Mouse (Mus musculus) layer of hippocampus, adult 18-20 months (tissue): ENCODE measurements at regions not wholly inside any gene's neighbourhood (a gene's known extent, or its start where the extent isn't known, plus 50 kb on each side); places are given as distances from the start of the nearest gene placed in this dataset.

ENCODE experiments used
- DNase-seq, 2 experiments: peaks; one replicate each; pipeline ENCODE4 v3.0.0; 2022; ENCODE audit warnings: low spot score in 2 of 2

DNA sequence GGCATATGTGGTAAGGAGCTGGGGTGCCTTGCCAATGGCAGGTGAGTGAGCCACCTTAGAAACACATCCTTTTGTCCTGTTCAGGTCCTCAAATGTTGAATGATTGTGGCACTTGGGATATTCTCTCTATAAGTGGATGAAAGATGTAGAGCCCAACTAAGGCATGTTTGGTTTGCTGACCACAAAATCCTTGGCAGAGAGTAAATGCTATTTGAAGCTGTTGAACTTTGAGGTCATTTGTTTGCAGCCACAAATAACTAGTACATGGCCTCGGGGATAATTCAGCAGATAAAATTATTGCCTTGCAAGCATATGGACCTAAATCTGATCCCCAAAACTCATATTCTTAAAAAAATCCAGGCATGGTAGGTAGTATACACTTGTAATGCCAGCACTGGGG, 281.2 kb downstream of the Cd47 start:
- no peak for DNase-seq

DNA sequence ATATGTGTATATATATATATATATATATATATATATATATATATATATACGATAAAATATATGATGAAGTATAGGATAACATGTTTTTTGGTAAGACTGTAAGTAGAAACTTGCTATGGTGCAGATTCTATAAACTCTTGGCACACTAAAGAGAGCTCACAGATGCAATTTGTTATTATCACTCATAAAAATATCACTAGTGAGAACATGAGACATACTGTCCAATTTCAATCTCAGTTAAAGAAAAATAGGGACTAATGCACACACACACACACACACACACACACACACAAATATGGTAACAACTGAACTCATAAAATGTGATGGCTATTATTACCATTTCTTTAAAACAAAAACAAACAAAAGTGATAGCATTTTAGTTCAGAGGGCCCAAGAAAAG, 292.0 kb downstream of the Cd47 start:
- no peak for DNase-seq

DNA sequence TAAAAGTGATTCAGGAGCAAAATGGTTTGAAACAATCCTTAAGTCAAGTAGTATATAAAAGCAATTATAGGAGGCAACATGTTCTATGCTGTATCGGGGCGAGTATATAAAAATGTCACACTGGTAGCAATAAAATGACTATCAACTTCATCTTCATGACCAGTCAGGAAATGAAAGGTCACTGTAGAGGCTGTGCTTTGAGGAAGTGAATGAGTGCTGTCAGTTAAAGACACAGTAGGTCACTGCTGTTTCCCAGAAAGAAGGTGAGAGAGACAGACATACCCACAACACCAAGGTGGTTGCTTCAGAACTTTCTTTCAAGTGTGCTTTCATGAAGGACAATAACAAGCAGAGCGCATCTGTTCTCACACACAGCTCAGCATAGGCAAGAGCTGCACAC, 292.4 kb downstream of the Cd47 start:
- no peak for DNase-seq

DNA sequence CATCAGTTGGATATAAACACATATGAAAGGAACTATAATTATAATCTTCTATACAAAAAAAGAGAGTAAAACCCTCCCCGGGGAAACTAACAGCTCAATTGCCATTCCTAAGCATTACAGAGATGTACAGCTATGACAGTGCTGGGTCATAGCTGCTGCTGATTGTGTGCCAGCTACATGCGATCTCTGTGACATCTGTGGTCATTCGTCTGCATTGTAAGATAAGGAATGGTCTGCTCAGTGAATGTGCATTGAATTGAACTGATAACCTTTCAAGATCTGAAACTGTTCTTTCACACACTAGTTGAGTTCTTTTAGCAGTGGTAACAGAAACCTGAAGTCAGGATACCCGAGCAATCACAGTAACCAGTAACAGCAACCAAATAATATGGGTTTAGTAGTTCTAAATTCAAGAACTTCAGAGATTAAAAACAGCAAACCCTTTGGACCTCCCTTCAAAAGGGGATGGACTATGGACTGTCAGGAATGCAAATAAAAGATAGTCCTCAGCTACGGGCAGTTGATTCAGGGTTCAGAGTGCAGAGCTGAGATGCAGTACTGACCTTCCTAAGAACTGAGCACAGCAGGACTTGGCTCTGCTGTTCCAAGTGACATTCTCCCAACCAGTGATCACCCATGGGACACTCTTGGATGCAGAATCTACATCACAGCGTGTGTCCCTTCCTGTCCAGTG, 295.7 kb downstream of the Cd47 start:
- no peak for DNase-seq

DNA sequence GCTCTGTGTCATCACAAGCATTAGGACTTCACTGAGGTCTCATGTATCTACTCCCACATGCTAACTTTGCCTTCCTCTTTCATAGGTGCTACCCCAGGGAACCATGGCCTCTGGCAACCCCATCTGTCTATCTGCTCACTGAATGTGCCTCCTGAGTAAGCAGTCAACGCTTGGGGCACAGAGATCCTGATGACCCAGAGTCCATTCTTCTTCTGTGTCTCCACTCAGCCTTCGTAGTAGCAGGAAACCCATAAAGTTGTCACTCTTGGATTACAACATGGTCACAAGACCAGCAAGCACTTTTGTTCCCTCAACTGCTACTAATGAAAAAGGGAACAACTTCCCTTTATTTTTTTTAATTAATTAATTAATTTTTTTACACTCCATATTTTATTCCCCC, 296.2 kb downstream of the Cd47 start:
- no peak for DNase-seq

DNA sequence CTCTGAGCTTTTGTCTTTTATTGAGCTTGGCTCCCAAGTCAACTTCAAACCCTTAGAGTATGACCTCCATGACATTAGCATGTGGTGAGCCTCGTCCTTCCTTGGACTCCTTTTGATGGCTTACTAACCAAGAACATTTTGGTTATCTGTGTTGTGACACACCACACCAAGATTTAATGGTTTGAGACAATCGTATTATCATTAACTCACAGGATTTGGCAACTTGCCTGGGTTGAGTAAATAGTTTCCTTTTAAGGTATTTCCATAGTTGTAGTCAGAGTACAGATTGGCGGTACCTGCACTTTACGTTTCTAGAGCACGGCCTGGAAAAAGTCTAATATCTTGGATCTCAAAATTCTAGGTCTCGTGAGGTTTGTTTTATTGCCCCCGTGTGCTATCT, 303.0 kb downstream of the Cd47 start:
- no peak for DNase-seq

DNA sequence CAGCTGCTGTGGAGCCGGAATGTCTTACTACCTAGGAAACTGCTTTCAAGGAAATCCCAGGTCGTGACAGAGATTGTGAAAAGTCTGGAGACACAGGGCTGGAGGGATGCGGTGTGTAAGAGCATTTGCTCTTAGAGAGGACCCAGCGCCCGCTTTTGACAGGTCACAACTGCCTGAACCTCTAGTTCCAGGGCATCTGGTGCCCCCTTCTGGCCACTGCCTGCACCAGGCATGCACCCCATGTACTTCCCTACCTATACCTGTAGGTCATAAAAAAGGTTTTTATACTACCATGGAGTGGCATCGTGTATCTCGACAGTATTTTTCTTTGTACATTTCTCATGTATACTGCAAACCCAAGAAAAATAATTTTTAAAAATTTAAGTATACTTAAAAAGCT, 314.0 kb downstream of the Bbx start:
- DNase-seq, result no peak

DNA sequence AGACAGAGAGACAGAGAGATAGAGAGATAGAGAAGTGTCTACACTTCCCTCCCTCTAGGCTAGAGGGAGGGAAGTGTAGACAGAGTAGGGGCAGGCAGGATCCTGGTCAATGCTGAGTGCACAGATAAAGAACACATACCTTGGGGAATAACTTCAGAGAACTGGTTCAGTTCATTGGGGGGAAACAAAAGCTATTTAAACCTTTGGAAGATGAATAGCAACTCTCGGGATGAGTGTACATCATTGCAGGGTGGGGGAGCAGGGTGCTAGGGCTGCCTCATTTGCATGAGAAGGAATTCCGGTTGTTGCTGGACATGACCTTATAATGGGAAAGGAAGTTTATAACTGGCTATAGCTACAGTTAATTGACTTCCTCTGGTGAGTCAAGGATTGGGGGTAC, 309.7 kb downstream of the Bbx start:
- no peak for DNase-seq

DNA sequence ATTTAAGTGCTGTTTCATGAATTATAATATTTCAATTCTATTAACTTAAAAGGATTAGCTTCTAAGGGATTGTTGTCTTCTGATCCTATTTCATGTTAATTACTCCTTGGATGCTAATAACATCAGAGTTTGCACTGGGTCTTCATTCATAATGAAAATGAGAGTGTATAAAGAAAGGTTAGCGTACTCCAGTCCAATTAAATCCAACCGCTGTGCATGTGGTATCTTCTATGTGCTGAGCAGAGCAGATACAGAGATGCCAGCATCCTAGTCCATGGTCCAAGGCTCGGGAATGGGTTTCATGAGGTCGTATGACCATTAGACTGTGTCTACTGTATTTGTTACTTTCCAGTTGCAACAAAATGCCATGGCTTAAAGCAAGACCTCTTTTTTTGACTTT, 307.5 kb downstream of the Bbx start:
- DNase-seq, result no peak

DNA sequence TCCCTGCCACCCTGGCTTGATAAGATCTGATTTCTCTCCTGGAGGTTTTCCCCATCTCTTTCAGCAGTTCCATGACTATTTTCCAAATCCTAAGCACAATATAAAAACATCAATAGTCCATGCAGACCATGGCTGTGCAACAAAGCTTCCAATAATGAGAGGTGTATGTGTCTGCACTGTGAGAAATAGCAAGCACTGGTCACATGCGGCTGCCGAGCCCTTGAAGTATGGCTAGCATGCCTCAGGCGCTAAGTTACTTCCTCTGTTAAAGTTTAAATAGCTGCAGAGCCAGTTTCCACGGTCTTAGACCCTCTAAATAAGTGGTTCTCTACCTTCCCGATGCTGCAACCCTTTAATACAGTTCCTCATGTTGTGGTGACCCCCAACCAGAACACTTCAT, 306.6 kb downstream of the Bbx start:
- no peak for DNase-seq

DNA sequence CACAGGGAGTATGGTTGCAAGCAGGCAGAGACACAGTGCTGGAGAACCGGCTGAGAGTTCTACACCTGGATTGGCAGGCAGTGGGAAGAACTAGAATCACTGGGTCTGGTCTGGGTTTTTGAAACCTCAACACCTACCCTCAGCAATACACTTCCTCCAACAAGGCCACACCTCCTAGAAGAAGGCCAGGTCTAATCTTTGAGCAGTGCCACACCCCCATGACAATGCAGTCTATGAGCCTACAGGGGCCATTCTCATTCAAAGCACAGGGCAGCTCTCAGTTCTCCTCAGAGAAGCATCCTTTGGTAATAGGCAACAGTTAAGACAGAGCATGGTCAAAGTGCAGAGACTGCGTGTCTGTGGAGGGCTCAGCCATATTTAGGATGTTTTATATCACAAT, 300.8 kb downstream of the Bbx start:
- no peak for DNase-seq
